Mouse (Mus musculus): ENCODE measurements around the gene Rab11fip2. TPM values are rescaled to one million over a fixed set of nuclear protein-coding genes. Genes with fewer than 3 reads are reported as not detected.

Rab11fip2 gene
- polyA plus RNA-seq, 1 experiment from 2014 or later: 2.9 TPM

DNA sequence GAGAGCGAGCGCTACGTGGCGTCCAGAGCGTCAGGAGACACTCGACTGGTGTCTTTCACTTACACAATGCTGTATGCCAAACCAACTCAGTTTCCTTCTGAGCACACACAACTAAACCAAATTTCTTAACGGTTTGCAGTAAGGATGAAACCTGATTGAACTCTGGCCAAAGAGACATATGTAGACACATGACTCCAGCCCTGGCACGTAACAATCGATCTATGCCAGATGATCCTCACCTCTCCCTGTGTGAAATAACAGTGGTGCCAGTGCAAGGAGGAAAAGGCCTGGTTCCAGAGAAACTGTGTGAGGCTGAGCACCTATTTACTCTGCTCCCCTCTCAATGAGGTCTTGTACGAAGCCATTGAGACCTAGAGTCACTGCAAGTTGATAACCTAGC, 11.4 kb downstream of the Rab11fip2 start:
- Histone ChIP-seq H3K27me3 (ENCODE audit: control insufficient read depth, insufficient read depth, low read length) (no peaks in the 10 kb centered on the region), H3K4me2 (replicated peaks; ENCODE audit: low read depth) (no peak overlapping the region), H3K9ac (ENCODE audit: low read length) (no peak overlapping the region), H3K4me1 (replicated peaks; ENCODE audit: control insufficient read depth, insufficient read depth) (no peaks in the 10 kb centered on the region), H3K27ac (replicated peaks) (no peak overlapping the region), H3K9me3 (ENCODE audit: control insufficient read depth, low read length) (no peaks in the 10 kb centered on the region), H3K36me3 (ENCODE audit: control insufficient read depth, insufficient read depth, low read length) (no peaks in the 10 kb centered on the region), H3K4me3 (ENCODE audit: low read depth, low read length) (no peak overlapping the region)
- DNase-seq (ENCODE audit: low spot score) (no peak), ATAC-seq (ENCODE audit: low FRiP score, low TSS enrichment) (no peak)
- WGBS: 92% methylated on average over 10 of the region's 10 CpGs
- TF ChIP-seq EP300 (optimal IDR thresholded peaks at IDR 0.05) (no peak), CTCF (IDR thresholded peaks at IDR 0.05; ENCODE audit: low read depth) (no peak)

DNA sequence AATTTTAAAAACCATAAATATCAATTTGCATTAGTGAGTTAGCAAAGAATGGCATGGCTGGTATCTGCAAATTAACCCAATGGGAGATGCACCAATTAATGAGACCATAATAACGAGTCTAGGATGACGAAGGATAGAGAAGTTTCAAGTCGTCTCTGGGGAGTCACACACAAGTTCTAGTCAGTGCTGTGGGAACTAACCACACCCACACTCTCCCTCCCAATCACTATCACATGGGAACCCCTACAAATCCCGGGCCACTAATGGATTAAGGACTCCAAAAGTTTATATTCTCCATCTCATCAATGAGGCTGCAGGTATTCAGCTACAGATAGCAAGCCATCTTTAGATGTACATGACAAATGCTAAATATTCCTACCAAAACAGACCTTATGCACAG, 14.8 kb downstream of the Rab11fip2 start:
- no peaks in the 10 kb centered on the region for H3K36me3 ChIP-seq (ENCODE audit: control insufficient read depth, insufficient read depth, low read length)
- H3K9me3 ChIP-seq (ENCODE audit: control insufficient read depth, low read length): no peaks in the 10 kb centered on the region
- H3K27me3 ChIP-seq (ENCODE audit: control insufficient read depth, insufficient read depth, low read length): no peaks in the 10 kb centered on the region
- H3K9ac ChIP-seq (ENCODE audit: low read length): no peak overlapping the region
- TF ChIP-seq CTCF (IDR thresholded peaks at IDR 0.05; ENCODE audit: low read depth): no peak
- 78% methylated on average over 4 of the region's 4 CpGs for WGBS
- ATAC-seq (ENCODE audit: low FRiP score, low TSS enrichment) (no peak), DNase-seq (ENCODE audit: low spot score) (no peak)
- H3K4me1 ChIP-seq (replicated peaks; ENCODE audit: control insufficient read depth, insufficient read depth): no peaks in the 10 kb centered on the region
- H3K4me3 ChIP-seq (ENCODE audit: low read depth, low read length): no peak overlapping the region
- H3K27ac ChIP-seq (replicated peaks): no peak overlapping the region
- no peak overlapping the region for H3K4me2 ChIP-seq (replicated peaks; ENCODE audit: low read depth)

DNA sequence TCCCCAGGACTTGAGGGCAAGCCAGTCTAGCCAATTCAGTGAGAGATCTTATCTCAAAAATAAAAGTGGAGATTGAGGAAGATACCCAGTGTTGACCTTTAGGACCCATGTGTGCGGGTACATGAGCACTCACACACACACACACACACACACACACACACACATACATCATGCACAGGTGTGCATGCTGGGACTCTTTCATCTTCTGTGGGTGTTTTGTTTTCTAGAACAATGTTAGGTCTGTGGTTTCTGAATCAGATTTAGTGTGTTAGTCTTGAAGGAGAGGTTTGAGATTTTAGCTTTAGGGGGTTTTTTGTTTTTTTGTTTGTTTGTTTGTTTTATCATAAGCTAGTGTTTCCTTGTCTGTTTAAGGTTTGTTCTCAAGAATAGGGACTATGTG, 17.3 kb downstream of the Rab11fip2 start:
- Histone ChIP-seq H3K4me3 (ENCODE audit: low read depth, low read length) (no peak overlapping the region), H3K27me3 (ENCODE audit: control insufficient read depth, insufficient read depth, low read length) (no peaks in the 10 kb centered on the region), H3K4me1 (replicated peaks; ENCODE audit: control insufficient read depth, insufficient read depth) (no peaks in the 10 kb centered on the region), H3K36me3 (ENCODE audit: control insufficient read depth, insufficient read depth, low read length) (no peaks in the 10 kb centered on the region), H3K27ac (replicated peaks) (no peak overlapping the region), H3K9me3 (ENCODE audit: control insufficient read depth, low read length) (no peaks in the 10 kb centered on the region), H3K9ac (ENCODE audit: low read length) (no peak overlapping the region), H3K4me2 (replicated peaks; ENCODE audit: low read depth) (no peak overlapping the region)
- ATAC-seq (ENCODE audit: low FRiP score, low TSS enrichment): no peak
- TF ChIP-seq EP300 (optimal IDR thresholded peaks at IDR 0.05) (no peak), CTCF (IDR thresholded peaks at IDR 0.05; ENCODE audit: low read depth) (no peak)
- no peak for DNase-seq (ENCODE audit: low spot score)
- 61% methylated on average over 1 of the region's 1 CpGs for WGBS

DNA sequence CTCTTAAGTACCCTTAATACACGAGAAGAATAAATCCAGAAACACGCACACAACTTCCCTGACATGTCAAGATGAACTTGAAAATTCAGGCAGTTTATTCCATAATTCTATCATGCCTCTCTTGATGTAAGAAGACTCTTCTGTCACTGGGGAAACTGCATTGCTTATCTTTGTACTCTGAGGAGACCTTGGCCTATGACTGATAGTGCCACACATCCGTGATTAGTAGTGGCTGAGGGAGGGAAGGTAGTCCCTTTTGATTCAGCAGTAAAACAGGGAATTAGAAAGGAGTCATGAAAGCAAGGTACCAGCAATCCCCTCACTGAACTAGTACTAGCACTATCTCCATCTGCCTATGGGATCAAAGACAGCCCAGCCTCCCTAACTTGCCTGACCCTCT, 22.6 kb downstream of the Rab11fip2 start:
- no peaks in the 10 kb centered on the region for H3K4me1 ChIP-seq (replicated peaks; ENCODE audit: control insufficient read depth, insufficient read depth)
- H3K36me3 ChIP-seq (ENCODE audit: control insufficient read depth, insufficient read depth, low read length): no peaks in the 10 kb centered on the region
- ATAC-seq (ENCODE audit: low FRiP score, low TSS enrichment) (no peak), DNase-seq (ENCODE audit: low spot score) (no peak)
- TF ChIP-seq EP300 (optimal IDR thresholded peaks at IDR 0.05) (no peak), CTCF (IDR thresholded peaks at IDR 0.05; ENCODE audit: low read depth) (no peak)
- no peaks in the 10 kb centered on the region for H3K9me3 ChIP-seq (ENCODE audit: control insufficient read depth, low read length)
- 77% methylated on average over 3 of the region's 3 CpGs for WGBS
- no peak overlapping the region for H3K4me2 ChIP-seq (replicated peaks; ENCODE audit: low read depth)
- H3K27ac ChIP-seq (replicated peaks): no peak overlapping the region
- H3K4me3 ChIP-seq (ENCODE audit: low read depth, low read length): no peak overlapping the region
- no peak overlapping the region for H3K9ac ChIP-seq (ENCODE audit: low read length)
- H3K27me3 ChIP-seq (ENCODE audit: control insufficient read depth, insufficient read depth, low read length): no peaks in the 10 kb centered on the region

DNA sequence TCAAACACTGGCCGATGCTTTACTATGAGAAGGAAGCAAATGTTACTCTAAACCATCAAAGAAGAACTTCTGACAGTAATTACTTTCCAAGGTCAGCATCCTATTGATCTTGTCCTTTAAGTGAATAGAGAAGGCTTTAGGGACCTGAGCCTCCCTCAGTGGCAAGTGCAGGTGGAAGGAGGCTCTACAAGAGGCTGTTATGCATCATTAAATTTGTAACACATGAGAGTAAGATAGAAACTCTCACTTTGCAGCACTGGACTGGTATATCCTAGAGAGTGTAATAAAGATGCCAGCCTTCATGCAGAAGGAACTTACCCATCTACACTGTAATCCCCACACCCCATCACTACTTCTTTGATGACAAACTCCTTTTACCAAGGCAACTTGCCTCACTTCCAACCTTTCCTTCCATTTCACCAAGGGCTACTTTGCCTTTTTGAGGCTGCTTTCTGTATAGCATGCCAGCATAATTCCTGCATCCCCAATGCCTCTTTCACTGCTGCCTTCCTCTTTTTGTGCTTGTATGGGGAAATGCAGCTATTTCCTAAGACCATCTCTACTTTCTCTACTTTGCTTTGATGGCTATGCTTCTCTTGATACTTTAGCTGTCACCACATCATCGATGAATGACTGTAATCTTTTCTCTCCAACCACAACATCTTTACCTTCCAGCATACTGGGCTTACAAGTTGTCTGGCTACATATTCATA, 25.4 kb downstream of the Rab11fip2 start:
- Histone ChIP-seq H3K9ac (ENCODE audit: low read length) (no peak overlapping the region), H3K4me1 (replicated peaks; ENCODE audit: control insufficient read depth, insufficient read depth) (no peaks in the 10 kb centered on the region), H3K27me3 (ENCODE audit: control insufficient read depth, insufficient read depth, low read length) (no peaks in the 10 kb centered on the region), H3K4me3 (ENCODE audit: low read depth, low read length) (no peak overlapping the region), H3K36me3 (ENCODE audit: control insufficient read depth, insufficient read depth, low read length) (no peaks in the 10 kb centered on the region), H3K27ac (replicated peaks) (no peak overlapping the region), H3K9me3 (ENCODE audit: control insufficient read depth, low read length) (no peaks in the 10 kb centered on the region), H3K4me2 (replicated peaks; ENCODE audit: low read depth) (no peak overlapping the region)
- no peak for ATAC-seq (ENCODE audit: low FRiP score, low TSS enrichment)
- WGBS: 73% methylated on average over 2 of the region's 2 CpGs
- no peak for TF ChIP-seq EP300 (optimal IDR thresholded peaks at IDR 0.05)
- TF ChIP-seq CTCF (IDR thresholded peaks at IDR 0.05; ENCODE audit: low read depth): no peak
- DNase-seq (ENCODE audit: low spot score): no peak

DNA sequence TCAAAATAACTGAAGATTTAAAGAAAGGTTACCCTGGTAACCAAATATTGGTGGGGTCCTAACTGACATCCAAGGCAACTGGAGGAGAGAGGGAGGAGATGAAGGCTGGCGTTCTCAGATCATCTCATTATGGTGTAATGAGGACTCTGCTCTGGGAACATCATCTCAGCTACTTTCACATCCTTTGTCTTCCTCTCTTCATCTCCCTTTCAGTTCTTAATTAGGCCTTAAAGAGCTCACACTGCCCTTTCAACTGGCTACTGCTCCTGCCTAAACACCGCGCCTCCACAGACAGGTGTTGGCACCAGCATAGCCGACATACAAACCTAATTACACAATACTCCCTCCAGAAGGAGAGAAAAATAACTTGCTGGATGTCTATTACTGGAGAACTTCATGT, 31.9 kb downstream of the Rab11fip2 start:
- Histone ChIP-seq H3K4me2 (replicated peaks; ENCODE audit: low read depth) (no peak overlapping the region), H3K4me3 (ENCODE audit: low read depth, low read length) (no peak overlapping the region), H3K4me1 (replicated peaks; ENCODE audit: control insufficient read depth, insufficient read depth) (no peaks in the 10 kb centered on the region), H3K27me3 (ENCODE audit: control insufficient read depth, insufficient read depth, low read length) (no peaks in the 10 kb centered on the region), H3K9me3 (ENCODE audit: control insufficient read depth, low read length) (no peaks in the 10 kb centered on the region), H3K27ac (replicated peaks) (no peak overlapping the region), H3K9ac (ENCODE audit: low read length) (no peak overlapping the region), H3K36me3 (ENCODE audit: control insufficient read depth, insufficient read depth, low read length) (peaks cover 3% of the 10 kb centered on the region; the same call in 1 of the 2 replicates)
- 80% methylated on average over 4 of the region's 4 CpGs for WGBS
- DNase-seq (ENCODE audit: low spot score) (no peak), ATAC-seq (ENCODE audit: low FRiP score, low TSS enrichment) (no peak)
- TF ChIP-seq EP300 (optimal IDR thresholded peaks at IDR 0.05): no peak
- TF ChIP-seq CTCF (IDR thresholded peaks at IDR 0.05; ENCODE audit: low read depth): no peak
